Mouse (Mus musculus) right cerebral cortex, postnatal 10 days (tissue): ENCODE results near the gene Sufu.

ENCODE experiments used
- DNase-seq, 2 experiments: peaks; one replicate each; pipeline ENCODE4 v3.0.0; 2021; ENCODE audit warnings: low spot score in 2 of 2

Sufu gene

GRCm38 (mm10) chr19:46394712-46395108 is 2.0 kb upstream of the Sufu start:
- no peak for DNase-seq

- peak; percentile 98 to 99 for DNase-seq
These were observed 1.3 kb upstream of the Sufu start, which contains the start of gene Actr1a for GRCm38 (mm10) chr19:46395109-46396009. TSS of gene Actr1a (minus strand) at chr19:46395748.

GRCm38 (mm10) chr19:46396109-46396508 is 587 bp upstream of the Sufu start:
- DNase-seq: no peak

- no peak for DNase-seq
These were observed 823 bp downstream of the Sufu start for GRCm38 (mm10) chr19:46397436-46398001.

- DNase-seq: no peak
These were observed 1.7 kb downstream of the Sufu start for GRCm38 (mm10) chr19:46398401-46398800.

- no peak for DNase-seq
These were observed 2.7 kb downstream of the Sufu start for GRCm38 (mm10) chr19:46399372-46399771.

- DNase-seq: peak in 1 of 2 experiments; percentile 43
These were observed 3.2 kb downstream of the Sufu start for GRCm38 (mm10) chr19:46399886-46400285.

DNA sequence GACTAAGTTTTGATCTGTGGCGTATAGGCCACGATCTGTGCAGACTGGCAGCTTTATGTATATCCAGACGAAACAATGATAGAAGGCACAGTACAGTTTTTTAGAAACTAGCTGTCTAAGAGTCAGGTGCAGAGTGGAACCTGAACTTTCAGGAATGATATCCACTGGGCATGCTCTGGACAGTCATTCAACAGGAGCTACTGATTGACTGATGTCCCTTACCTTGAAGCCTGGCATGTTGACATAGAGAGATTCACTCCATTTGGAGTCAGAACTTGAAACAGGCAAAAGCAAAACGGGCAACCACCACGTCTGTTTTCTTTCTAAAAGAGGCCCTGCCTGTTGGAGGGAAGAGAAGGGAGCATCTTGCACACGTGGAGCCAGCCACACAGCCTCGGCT is 3.9 kb downstream of the Sufu start:
- DNase-seq: no peak

DNA sequence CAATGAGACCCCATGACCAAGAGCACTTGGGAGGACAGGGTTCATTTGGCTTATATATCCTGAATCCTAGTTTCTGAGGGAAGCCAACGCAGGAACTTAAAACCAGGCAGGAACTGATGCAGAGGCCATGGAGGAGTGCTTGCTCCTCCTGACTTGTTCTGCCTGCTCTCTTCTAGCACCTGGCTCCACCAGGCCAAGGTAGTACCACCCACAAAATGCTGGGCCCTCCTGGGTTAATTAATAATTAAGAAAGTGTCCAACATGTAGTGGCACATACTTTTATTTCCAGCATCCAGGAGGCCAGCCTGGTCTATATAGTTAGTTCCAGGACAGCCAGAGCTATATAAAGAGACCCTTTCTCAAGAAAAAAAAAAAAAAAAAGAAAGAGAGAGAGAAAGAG is 7.3 kb downstream of the Sufu start:
- no peak for DNase-seq

DNA sequence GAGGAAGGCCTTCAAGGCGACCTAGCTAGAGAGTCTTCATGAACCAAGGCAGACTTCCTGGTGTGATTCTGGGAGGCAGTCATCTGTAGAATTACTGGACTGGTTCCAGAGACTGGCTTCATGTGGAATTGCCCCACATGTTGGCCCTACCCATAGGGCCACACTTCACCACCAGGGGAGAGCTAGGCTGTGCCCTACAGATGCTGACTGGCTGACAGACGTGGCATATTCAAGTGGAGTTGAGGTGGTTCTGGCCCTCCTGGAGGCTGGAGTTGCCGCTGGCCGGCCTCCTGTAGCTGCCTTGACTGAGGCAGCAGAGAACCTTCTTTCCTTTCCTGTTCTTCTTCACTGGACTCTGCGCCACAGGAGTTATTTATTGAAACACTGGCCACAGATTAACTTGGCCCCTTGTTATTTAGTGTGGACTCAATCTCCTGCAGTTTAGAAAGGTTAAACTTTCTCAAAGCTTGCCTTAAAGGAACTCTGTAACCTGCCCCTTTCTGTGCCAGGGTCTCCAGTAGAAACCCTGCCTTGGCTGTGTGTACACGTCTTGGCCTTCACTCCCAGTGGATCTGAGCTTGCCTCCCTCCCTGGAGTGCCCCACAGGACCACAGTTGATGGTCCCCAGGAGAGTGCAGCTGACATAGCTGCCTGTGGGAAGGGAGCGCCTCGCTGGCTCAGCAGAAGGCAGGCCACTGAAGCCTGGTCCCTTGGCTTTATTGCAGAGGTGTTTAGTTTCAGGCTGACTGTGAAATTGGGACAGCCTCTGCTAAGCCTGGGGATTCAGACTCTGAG is 10.1 kb downstream of the Sufu start:
- no peak for DNase-seq

GRCm38 (mm10) chr19:46409506-46409905 is 12.8 kb downstream of the Sufu start:
- DNase-seq: no peak

GRCm38 (mm10) chr19:46412056-46412805 is 15.5 kb downstream of the Sufu start:
- DNase-seq: peak in 1 of 2 experiments; percentile 50

DNA sequence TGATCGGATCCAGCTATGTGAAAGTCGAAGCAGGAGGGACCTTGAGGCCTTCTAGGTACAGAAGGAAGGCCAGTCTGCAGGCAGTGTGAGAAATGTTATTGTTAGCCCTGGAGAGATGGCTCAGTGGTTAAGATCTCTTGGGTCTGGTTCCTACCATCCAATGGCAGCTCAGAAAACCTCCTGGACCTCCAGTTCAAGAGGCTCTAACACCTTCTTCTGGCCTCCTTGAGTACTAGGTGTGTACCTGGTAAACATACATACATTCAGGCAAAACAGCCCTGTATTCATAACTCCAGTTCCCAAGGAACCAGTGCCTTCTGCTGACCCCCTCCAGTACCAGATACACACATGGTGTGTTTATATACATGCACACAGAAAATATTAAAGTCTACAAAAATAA is 17.3 kb downstream of the Sufu start:
- DNase-seq: no peak

- DNase-seq: no peak
These were observed 17.8 kb downstream of the Sufu start for GRCm38 (mm10) chr19:46414486-46414885.

DNA sequence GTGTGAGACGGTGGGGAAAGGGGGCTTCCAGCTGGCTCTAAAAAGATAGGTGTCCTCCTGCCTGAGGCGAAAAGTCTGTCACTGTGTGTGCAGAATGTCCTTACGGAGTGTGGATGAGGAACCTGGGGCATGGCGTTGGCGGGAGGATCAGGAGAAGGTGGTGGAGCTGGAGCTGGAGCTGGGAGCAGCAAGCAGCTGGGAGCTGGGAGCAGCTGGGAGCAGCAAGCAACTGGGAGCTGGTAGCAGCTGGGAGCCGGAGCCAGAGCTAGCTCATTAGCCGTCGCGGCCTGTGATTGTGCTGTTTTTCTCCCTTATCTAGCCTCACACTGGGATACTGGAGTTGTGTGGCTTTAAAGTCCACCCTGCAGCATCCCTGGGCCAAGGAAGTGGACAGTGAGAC is 19.6 kb downstream of the Sufu start:
- DNase-seq: no peak

DNA sequence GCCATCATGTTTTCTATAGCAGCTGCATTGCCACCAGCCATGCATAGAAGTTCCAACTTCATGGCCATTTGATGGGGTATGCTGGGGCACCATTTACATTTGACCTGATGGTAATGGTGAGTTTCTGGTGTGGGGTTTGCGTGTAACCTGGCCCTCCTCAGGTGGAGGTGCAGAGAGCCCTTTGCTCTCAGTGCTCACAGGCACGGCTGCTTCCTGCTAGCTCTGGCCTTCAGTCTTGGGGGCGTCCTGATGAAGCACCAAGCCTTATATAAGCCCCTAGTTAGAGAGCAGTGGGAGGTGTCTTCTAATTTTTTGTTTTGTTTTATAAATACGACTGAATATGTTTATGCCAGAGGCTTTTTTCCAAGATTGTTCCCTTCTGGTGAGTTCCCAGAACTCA is 21.4 kb downstream of the Sufu start:
- DNase-seq: no peak

- no peak for DNase-seq
These were observed 23.7 kb downstream of the Sufu start for GRCm38 (mm10) chr19:46420410-46420809.

- peak; percentile 43 to 63 for DNase-seq
These were observed 26.0 kb downstream of the Sufu start for GRCm38 (mm10) chr19:46422384-46423338.

DNA sequence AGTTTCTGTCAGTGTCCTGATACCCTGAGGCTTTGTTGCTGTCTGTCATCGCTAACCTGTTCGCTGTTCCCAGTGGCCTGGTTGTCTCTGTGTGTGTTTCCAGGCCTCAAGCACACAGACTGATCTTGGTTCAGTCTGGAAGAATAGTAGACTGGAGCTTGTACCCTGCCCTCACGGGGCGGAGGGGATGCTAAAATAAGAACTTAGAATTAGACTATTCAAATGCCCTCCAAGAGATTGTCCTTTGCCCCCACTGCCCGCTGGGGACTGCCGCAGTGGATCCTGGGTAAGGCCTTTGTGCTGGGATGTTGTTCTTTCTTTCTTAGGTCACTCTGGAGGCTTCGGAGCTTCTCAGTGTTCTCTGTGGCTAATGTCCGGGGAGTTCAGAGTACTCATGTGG is 28.6 kb downstream of the Sufu start:
- DNase-seq: no peak

GRCm38 (mm10) chr19:46426488-46426887 is 29.8 kb downstream of the Sufu start:
- DNase-seq: no peak

DNA sequence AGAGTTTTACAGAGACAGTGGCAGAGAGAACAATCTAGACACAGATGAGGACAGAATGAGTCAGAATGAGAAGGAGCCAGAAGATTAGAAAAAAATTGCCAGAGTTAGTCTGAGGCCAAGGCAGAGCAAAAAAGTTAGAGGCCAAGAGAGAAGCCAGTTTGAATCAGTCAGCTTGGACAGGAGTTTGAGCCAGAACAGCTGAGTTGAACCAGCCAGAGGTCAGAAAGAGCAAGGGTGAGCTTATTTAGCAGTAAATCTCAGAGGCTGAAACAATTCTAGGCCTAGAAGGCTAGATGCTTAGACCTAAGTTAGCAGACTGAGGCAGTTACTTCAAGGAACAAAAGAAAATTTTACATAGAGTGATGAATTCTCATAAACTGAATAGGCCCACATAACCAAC is 32.6 kb downstream of the Sufu start:
- no peak for DNase-seq
